Mouse (Mus musculus): Measurements from ENCODE around the gene Shmt1. TPM values are rescaled to one million over a fixed set of nuclear protein-coding genes. Genes with fewer than 3 reads are reported as not detected.

Shmt1 gene
- polyA plus RNA-seq, 1 experiment from 2014 or later: 126 TPM

DNA sequence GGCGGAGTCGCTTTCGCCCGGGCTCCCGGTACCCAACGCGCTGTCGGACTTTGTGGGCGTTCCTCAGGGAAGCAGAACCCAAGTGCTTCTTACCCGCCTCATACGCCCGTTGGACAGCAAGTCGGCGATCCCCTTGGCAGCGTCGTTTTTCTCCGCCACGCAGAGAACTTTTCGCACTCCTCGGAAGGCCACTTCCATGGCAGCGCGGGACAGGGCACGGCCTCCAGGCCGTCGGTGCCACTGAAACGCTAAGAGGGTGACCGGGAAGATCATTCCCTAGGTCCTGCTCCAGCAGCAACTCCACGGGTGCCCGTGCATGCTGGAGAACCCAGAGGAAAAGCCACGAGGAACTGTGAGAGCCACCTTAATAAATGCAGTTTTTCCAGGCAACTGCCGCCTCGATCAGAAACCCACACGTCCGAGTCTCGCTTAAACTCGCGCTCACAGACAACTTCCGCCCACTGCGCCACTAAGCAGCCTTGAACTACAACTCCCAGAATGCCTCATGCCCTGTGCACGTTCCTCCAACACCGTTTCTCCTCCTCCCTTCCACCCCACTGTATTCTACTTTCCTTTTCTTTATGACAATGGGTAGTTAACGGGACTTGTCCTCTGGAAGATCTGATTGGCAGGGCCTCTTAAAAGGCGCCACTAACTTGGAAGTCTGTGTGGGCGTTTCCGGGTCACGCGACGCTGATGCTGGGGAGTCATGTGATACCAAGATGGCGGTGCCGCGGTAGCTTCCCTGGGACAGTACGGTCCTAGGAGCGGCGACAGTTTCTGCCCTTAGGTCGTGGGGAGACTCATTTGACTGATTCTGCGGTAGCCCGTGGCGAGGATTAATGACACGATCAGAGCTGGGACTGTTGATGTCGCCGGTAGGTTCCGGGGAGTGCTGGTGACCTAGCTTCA lies 34.4 kb downstream of the Shmt1 start, which contains the start of the genes Top3a and Smcr8:
Top3a (minus strand) TSS at position 537 of the 912 bp plus-strand sequence.
Smcr8 (plus strand) TSS at position 696 of the 912 bp plus-strand sequence.
- H3K9ac ChIP-seq (ENCODE audit: low read depth, low read length): peak within 1 kb of the TSS; percentile 83
- H3K27ac ChIP-seq (ENCODE audit: low read length): peak within 1 kb of the TSS; percentile 88
- H3K4me3 ChIP-seq (ENCODE audit: low read length): peak within 1 kb of the TSS; percentile 75
- H3K4me1 ChIP-seq (ENCODE audit: control insufficient read depth, insufficient read depth, low read length): peaks cover 56% of the 10 kb centered on the region
- H3K36me3 ChIP-seq (ENCODE audit: control insufficient read depth, insufficient read depth, low read length): no peaks in the 10 kb centered on the region
- no peaks in the 10 kb centered on the region for H3K9me3 ChIP-seq (ENCODE audit: control insufficient read depth, low read length)
- H3K4me2 ChIP-seq (ENCODE audit: low read depth, low read length): peak within 1 kb of the TSS; percentile 94
- no peaks in the 10 kb centered on the region for H3K27me3 ChIP-seq (replicated peaks; ENCODE audit: control insufficient read depth, insufficient read depth, low read length)
- ATAC-seq: peak; percentile 97
- under 1% methylated on average over 62 of the region's 62 CpGs for WGBS

DNA sequence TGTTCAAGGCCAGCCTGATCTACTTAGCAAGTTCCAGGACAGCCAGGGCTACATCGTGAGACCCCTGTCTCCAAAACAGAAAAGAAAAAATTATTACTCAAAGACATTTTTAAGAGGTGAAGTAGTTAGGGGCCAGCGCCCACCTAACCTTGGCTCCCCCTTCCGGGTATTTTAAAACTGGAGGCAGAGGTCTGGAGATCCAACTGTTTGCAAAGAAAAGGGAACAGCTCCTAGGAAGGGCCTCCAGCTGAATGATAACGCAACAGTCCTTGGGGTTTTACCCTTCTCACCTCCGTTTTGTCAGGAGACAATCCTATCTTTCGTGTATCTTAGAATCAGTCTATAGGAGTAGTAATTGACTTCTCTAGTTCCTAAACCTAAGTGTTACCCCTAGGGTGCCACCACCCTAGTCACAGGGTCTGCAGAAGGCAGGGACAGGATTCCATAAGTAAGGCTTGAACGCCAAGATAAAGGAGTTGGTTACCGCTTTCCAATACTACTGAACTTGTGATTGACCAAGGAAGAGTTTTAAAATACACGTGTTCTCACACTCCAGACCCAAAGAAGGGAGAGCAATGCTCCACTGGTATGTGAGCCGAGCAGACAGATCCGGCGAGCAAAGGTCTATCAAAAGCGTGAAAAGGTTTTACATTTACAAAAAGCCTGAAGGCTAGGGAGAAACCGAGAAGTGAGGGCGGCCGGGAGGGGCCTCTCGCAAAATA lies 35.2 kb downstream of the Shmt1 start:
- 3% methylated on average over 17 of the region's 17 CpGs for WGBS
- Histone ChIP-seq H3K9me3 (ENCODE audit: control insufficient read depth, low read length) (no peaks in the 10 kb centered on the region), H3K4me3 (ENCODE audit: low read length) (peak overlapping the region; percentile 75), H3K9ac (ENCODE audit: low read depth, low read length) (peak overlapping the region; percentile 83), H3K4me1 (ENCODE audit: control insufficient read depth, insufficient read depth, low read length) (peaks cover 48% of the 10 kb centered on the region), H3K27me3 (replicated peaks; ENCODE audit: control insufficient read depth, insufficient read depth, low read length) (no peaks in the 10 kb centered on the region), H3K27ac (ENCODE audit: low read length) (peak overlapping the region; percentile 88), H3K36me3 (ENCODE audit: control insufficient read depth, insufficient read depth, low read length) (no peaks in the 10 kb centered on the region), H3K4me2 (ENCODE audit: low read depth, low read length) (peak overlapping the region; percentile 53)
- ATAC-seq: no peak

DNA sequence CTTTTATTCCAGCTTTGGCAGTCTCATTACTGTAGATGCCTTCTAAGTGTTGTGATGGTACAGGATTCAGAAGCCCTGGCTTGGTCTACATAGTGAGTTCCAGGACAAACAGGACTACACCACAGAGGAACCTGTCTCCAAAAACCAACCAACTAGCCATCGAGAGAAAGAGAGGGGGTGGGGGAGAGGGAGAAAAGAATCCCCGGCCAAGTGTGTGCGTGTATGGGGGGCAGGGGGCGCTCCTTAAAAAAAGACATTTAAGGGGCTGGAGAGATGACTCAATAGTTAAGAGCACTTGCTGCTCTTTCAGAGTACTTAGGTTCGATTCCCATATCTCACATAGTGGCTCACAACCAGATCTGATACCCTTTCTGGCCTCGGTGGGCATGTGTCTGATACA lies 35.9 kb downstream of the Shmt1 start:
- WGBS: 49% methylated on average over 6 of the region's 6 CpGs
- no peak for ATAC-seq
- Histone ChIP-seq H3K9me3 (ENCODE audit: control insufficient read depth, low read length) (no peaks in the 10 kb centered on the region), H3K4me1 (ENCODE audit: control insufficient read depth, insufficient read depth, low read length) (peaks cover 42% of the 10 kb centered on the region), H3K36me3 (ENCODE audit: control insufficient read depth, insufficient read depth, low read length) (no peaks in the 10 kb centered on the region), H3K27ac (ENCODE audit: low read length) (no peak overlapping the region), H3K4me3 (ENCODE audit: low read length) (peak overlapping the region; percentile 75), H3K27me3 (replicated peaks; ENCODE audit: control insufficient read depth, insufficient read depth, low read length) (no peaks in the 10 kb centered on the region), H3K4me2 (ENCODE audit: low read depth, low read length) (peak overlapping the region; percentile 53), H3K9ac (ENCODE audit: low read depth, low read length) (peak overlapping the region; percentile 83)

DNA sequence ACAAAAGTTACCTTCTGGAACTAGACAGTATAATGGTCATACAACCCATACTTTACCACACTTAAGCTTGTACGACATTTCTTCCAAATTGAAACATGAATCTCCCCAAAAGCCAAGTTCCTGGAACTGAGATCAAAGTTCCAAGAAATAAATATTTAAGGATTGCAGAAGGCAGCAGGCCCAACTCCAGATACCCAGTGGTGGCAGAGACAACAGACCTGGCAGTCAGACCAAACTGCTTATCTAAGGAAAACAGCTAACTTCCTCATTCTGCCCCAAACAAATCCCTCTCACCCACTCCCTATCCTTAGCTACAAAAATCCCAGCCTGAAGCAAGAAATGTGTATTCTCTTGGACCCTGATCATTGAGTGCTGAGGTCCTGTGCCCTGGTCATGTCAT lies 36.7 kb downstream of the Shmt1 start:
- Histone ChIP-seq H3K27me3 (replicated peaks; ENCODE audit: control insufficient read depth, insufficient read depth, low read length) (no peaks in the 10 kb centered on the region), H3K4me2 (ENCODE audit: low read depth, low read length) (peak overlapping the region; percentile 53; the same call in 1 of the 2 replicates), H3K9me3 (ENCODE audit: control insufficient read depth, low read length) (no peaks in the 10 kb centered on the region), H3K36me3 (ENCODE audit: control insufficient read depth, insufficient read depth, low read length) (no peaks in the 10 kb centered on the region), H3K4me1 (ENCODE audit: control insufficient read depth, insufficient read depth, low read length) (peaks cover 35% of the 10 kb centered on the region), H3K27ac (ENCODE audit: low read length) (no peak overlapping the region), H3K9ac (ENCODE audit: low read depth, low read length) (no peak overlapping the region), H3K4me3 (ENCODE audit: low read length) (no peak overlapping the region)
- no peak for ATAC-seq
- 63% methylated on average over 1 of the region's 1 CpGs for WGBS

DNA sequence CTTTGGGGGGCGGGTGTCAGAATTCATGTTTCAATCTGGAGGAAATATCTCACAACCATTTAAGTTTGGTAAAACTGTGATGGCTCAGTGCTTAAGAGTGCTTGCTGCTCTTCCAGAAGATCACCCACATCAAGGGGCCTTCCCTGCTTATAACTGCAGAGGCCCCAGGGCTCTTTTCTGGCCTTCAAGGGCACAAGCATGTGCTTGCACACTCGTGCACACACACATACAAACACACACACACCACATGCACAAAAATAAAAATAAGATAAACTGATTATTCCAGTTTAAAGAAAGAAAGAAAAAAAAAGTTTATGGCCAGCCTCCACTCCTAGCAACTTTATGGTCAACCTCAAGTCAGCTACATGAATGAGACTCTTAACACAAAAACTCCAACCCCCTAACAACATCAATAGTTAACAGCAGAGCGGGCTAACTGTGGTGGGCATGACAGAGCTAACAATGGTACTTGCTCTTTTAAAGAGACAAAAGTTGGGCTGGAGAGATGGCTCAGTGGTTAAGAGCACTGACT lies 37.3 kb downstream of the Shmt1 start:
- 91% methylated on average over 3 of the region's 3 CpGs for WGBS
- no peaks in the 10 kb centered on the region for H3K27me3 ChIP-seq (replicated peaks; ENCODE audit: control insufficient read depth, insufficient read depth, low read length)

DNA sequence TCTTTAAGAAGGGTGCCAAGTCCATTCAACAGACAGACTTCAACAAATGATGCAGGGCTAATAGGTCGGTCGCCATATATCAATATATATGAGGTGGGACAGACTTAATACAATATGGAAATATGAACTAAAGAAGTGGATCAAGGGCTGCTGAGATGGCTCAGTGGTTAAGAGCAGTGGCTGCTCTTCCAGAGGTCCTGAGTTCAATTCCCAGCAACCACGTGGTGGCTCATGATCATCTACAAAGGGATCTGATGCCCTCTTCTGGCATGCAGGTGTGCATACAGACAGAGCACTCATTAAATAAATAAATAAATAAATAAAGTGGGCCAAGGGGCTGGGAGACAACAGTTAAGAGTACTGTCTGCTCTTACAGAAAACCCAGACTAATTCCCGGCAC lies 39.4 kb downstream of the Shmt1 start:
- no peak for ATAC-seq
- 83% methylated on average over 4 of the region's 4 CpGs for WGBS
- Histone ChIP-seq H3K27ac (ENCODE audit: low read length) (no peak overlapping the region), H3K4me3 (ENCODE audit: low read length) (no peak overlapping the region), H3K27me3 (replicated peaks; ENCODE audit: control insufficient read depth, insufficient read depth, low read length) (no peaks in the 10 kb centered on the region), H3K4me1 (ENCODE audit: control insufficient read depth, insufficient read depth, low read length) (peaks cover 15% of the 10 kb centered on the region), H3K9me3 (ENCODE audit: control insufficient read depth, low read length) (no peaks in the 10 kb centered on the region), H3K9ac (ENCODE audit: low read depth, low read length) (no peak overlapping the region), H3K4me2 (ENCODE audit: low read depth, low read length) (no peak overlapping the region), H3K36me3 (ENCODE audit: control insufficient read depth, insufficient read depth, low read length) (no peaks in the 10 kb centered on the region)

More for the DNA sequence above, 37.3 kb downstream of the Shmt1 start:
- Histone ChIP-seq H3K4me3 (ENCODE audit: low read length) (no peak overlapping the region), H3K36me3 (ENCODE audit: control insufficient read depth, insufficient read depth, low read length) (no peaks in the 10 kb centered on the region), H3K27ac (ENCODE audit: low read length) (no peak overlapping the region), H3K4me1 (ENCODE audit: control insufficient read depth, insufficient read depth, low read length) (peaks cover 28% of the 10 kb centered on the region), H3K9ac (ENCODE audit: low read depth, low read length) (no peak overlapping the region), H3K4me2 (ENCODE audit: low read depth, low read length) (no peak overlapping the region), H3K9me3 (ENCODE audit: control insufficient read depth, low read length) (no peaks in the 10 kb centered on the region)
- no peak for ATAC-seq

DNA sequence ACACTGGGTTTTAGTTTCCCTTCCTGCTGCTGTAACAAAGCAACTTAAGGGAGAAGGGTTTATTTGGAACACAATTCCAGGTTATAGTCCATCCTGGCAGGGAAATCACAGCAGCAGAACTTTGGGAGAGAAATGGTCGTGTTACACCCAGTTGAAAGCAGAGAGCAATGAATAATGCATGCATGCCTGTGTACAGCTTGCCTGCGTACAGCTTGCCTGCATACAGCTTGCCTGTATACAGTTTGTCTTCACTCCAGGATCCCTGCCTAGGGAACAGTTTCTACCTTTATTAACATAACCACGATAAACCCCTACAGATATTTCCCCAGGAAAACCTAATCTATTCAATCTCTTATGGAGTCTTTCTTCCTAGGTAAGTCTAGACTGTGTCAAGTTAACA lies 40.7 kb downstream of the Shmt1 start:
- Histone ChIP-seq H3K27me3 (replicated peaks; ENCODE audit: control insufficient read depth, insufficient read depth, low read length) (no peaks in the 10 kb centered on the region), H3K9me3 (ENCODE audit: control insufficient read depth, low read length) (no peaks in the 10 kb centered on the region), H3K36me3 (ENCODE audit: control insufficient read depth, insufficient read depth, low read length) (no peaks in the 10 kb centered on the region), H3K4me2 (ENCODE audit: low read depth, low read length) (no peak overlapping the region), H3K27ac (ENCODE audit: low read length) (no peak overlapping the region), H3K4me3 (ENCODE audit: low read length) (no peak overlapping the region), H3K9ac (ENCODE audit: low read depth, low read length) (no peak overlapping the region), H3K4me1 (ENCODE audit: control insufficient read depth, insufficient read depth, low read length) (peaks cover 10% of the 10 kb centered on the region)
- 89% methylated on average over 3 of the region's 3 CpGs for WGBS
- no peak for ATAC-seq

DNA sequence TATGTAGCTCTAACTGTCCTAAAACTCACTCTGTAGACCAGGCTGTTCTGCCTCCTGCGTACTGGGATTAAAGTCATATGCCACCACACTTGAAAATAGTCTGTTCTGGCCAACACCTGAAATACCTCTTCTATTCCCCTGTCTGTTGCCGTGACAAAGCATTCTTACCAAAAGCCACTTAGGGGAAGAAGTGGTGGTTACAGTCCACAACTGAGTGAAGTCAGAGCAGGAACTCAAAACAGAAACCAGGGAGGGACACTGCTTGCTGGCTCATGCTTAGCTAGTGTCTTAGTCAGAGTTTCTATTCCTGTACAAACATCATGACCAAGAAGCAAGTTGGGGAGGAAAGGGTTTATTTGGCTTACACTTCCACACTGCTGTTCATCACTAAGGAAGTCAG lies 42.2 kb downstream of the Shmt1 start:
- no peak overlapping the region for H3K4me2 ChIP-seq (ENCODE audit: low read depth, low read length)
- no peak overlapping the region for H3K27ac ChIP-seq (ENCODE audit: low read length)
- no peaks in the 10 kb centered on the region for H3K9me3 ChIP-seq (ENCODE audit: control insufficient read depth, low read length)
- H3K9ac ChIP-seq (ENCODE audit: low read depth, low read length): no peak overlapping the region
- H3K27me3 ChIP-seq (replicated peaks; ENCODE audit: control insufficient read depth, insufficient read depth, low read length): no peaks in the 10 kb centered on the region
- 81% methylated on average over 2 of the region's 2 CpGs for WGBS
- no peaks in the 10 kb centered on the region; the same call in 1 of the 2 replicates for H3K4me1 ChIP-seq (ENCODE audit: control insufficient read depth, insufficient read depth, low read length)
- H3K36me3 ChIP-seq (ENCODE audit: control insufficient read depth, insufficient read depth, low read length): no peaks in the 10 kb centered on the region
- H3K4me3 ChIP-seq (ENCODE audit: low read length): no peak overlapping the region
- ATAC-seq: no peak

DNA sequence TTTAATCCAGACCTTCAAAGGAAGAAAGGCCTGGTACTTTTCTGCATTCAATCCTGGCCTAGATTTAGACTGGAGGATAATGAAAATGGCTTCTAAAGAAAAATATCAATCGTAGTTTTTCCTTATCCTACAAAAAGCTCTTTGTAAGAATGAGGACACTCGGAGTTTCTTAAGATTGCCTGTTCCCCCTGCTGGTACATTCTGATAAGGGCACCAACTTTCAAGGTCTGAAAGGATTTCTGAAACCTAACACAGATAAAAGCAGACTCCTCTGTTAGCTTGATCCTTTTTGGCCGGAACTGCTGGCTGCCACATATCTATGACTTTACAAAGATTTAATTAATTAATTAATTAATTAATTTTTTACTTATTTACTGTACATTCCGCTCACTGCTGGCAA lies 44.5 kb downstream of the Shmt1 start:
- Histone ChIP-seq H3K4me2 (ENCODE audit: low read depth, low read length) (no peak overlapping the region), H3K36me3 (ENCODE audit: control insufficient read depth, insufficient read depth, low read length) (no peaks in the 10 kb centered on the region), H3K9me3 (ENCODE audit: control insufficient read depth, low read length) (no peaks in the 10 kb centered on the region), H3K4me3 (ENCODE audit: low read length) (no peak overlapping the region), H3K27ac (ENCODE audit: low read length) (no peak overlapping the region), H3K27me3 (replicated peaks; ENCODE audit: control insufficient read depth, insufficient read depth, low read length) (no peaks in the 10 kb centered on the region), H3K4me1 (ENCODE audit: control insufficient read depth, insufficient read depth, low read length) (no peaks in the 10 kb centered on the region; the same call in 1 of the 2 replicates), H3K9ac (ENCODE audit: low read depth, low read length) (no peak overlapping the region)
- WGBS: 82% methylated on average over 4 of the region's 4 CpGs
- ATAC-seq: no peak

Data from intestine, embryonic 16.5 days (tissue).